Mouse (Mus musculus) megakaryocyte, adult 5-6 weeks (primary cell): Measurements from ENCODE around the gene Th. TPM values are rescaled to one million over a fixed set of nuclear protein-coding genes. Genes with fewer than 3 reads are reported as not detected.

ENCODE experiments used
- ATAC-seq: 2 replicates; pipeline ENCODE4 v1.8.0; 2016; ENCODE audit warnings: mild to moderate bottlenecking, inconsistent platforms; ENCODE audit not compliant: poor library complexity, severe bottlenecking
- total RNA-seq, 2 experiments: library from RNA; stranded (forward) in 1 of 2; stranded (reverse) in 1 of 2; fragments of 153-499, 151-499 nt in 1 of 2; fragments of 221-1000, 200-1000 nt in 1 of 2; gene quantifications; 2 replicates each; pipeline versions ENCODE4 v1.2.3 to v1.2.4; 2015 to 2017

Gene Th
- not detected in 2 replicates for total RNA-seq (2015)
- total RNA-seq (2017), result not detected in 2 replicates

- ATAC-seq, result no peak
These were observed at the start of gene Th for GRCm38 (mm10) chr7:142931028-142931427. Gene Th (minus strand): TSS chr7:142931128.

GRCm38 (mm10) chr7:142968809-142969511 is 38.0 kb upstream of the Th start, which contains the start of gene Ascl2:
Gene Ascl2 (minus strand): TSS chr7:142969264.
- ATAC-seq, result no peak

- peak; percentile 49 for ATAC-seq
These were observed 37.2 kb upstream of the Th start for GRCm38 (mm10) chr7:142967884-142968808.

- ATAC-seq, result peak; percentile 80
These were observed 36.5 kb upstream of the Th start for GRCm38 (mm10) chr7:142967414-142967883.

- no peak for ATAC-seq
These were observed 28.8 kb upstream of the Th start for GRCm38 (mm10) chr7:142959752-142960151.

GRCm38 (mm10) chr7:142958817-142959216 is 27.9 kb upstream of the Th start:
- peak; percentile 84 for ATAC-seq

GRCm38 (mm10) chr7:142956018-142956417 is 25.1 kb upstream of the Th start:
- ATAC-seq, result no peak

GRCm38 (mm10) chr7:142949568-142949967 is 18.6 kb upstream of the Th start:
- ATAC-seq, result peak; percentile 89

- no peak for ATAC-seq
These were observed 6.7 kb upstream of the Th start for GRCm38 (mm10) chr7:142937631-142938030.

- no peak for ATAC-seq
These were observed 4.8 kb upstream of the Th start for GRCm38 (mm10) chr7:142935708-142936107.

- ATAC-seq, result no peak
These were observed 1.5 kb upstream of the Th start for GRCm38 (mm10) chr7:142932469-142932868.

- no peak for ATAC-seq
These were observed 1.4 kb downstream of the Th start for GRCm38 (mm10) chr7:142929516-142929915.

GRCm38 (mm10) chr7:142927293-142927692 is 3.6 kb downstream of the Th start:
- ATAC-seq, result no peak

GRCm38 (mm10) chr7:142918641-142919628 is 12.0 kb downstream of the Th start:
- peak; percentile 99 for ATAC-seq

GRCm38 (mm10) chr7:142917659-142918058 is 13.3 kb downstream of the Th start:
- ATAC-seq, result no peak

GRCm38 (mm10) chr7:142916178-142916577 is 14.8 kb downstream of the Th start:
- ATAC-seq, result no peak

GRCm38 (mm10) chr7:142911682-142912081 is 19.2 kb downstream of the Th start:
- peak; percentile 61 for ATAC-seq

GRCm38 (mm10) chr7:142910104-142910503 is 20.8 kb downstream of the Th start:
- peak; percentile 74 for ATAC-seq

GRCm38 (mm10) chr7:142909622-142910021 is 21.3 kb downstream of the Th start:
- ATAC-seq, result no peak

- ATAC-seq, result no peak
These were observed 25.3 kb downstream of the Th start for GRCm38 (mm10) chr7:142905606-142906005.
